Mouse (Mus musculus) midbrain, embryonic 15.5 days (tissue): ENCODE results near the gene Vps45. TPM values are rescaled to one million over a fixed set of nuclear protein-coding genes. Genes with fewer than 3 reads are reported as not detected.

Experiments used
- ATAC-seq: fragments of 200-750 bp; cut with Nextera tagmentation; replicated peaks from 2 replicates; pipeline ENCODE4 v1.8.0; 2017; ENCODE audit warnings: moderate TSS enrichment
- H3K27ac ChIP-seq: fragments of 300-500 bp; sonication (generic); 2 replicates; pipeline ENCODE4 v1.5.1; 2015; ENCODE audit warnings: mild to moderate bottlenecking, inconsistent platforms
- H3K27me3 ChIP-seq: fragments of 300-500 bp; sonication (generic); replicated peaks from 2 replicates; pipeline ENCODE4 v1.6.1; 2015; ENCODE audit warnings: inconsistent platforms
- H3K36me3 ChIP-seq: fragments of 300-500 bp; sonication (generic); replicated peaks from 2 replicates; pipeline ENCODE4 v1.6.1; 2015; ENCODE audit warnings: inconsistent platforms
- H3K4me1 ChIP-seq: fragments of 300-500 bp; sonication (generic); 2 replicates; pipeline ENCODE4 v1.6.1; 2015; ENCODE audit warnings: inconsistent platforms
- H3K4me2 ChIP-seq: fragments of 300-500 bp; sonication (generic); 2 replicates; pipeline ENCODE4 v1.6.1; 2015; ENCODE audit warnings: inconsistent platforms, mild to moderate bottlenecking, moderate library complexity
- H3K4me3 ChIP-seq: fragments of 300-500 bp; sonication (generic); 2 replicates; pipeline ENCODE4 v1.5.1; 2015; ENCODE audit warnings: mild to moderate bottlenecking, inconsistent platforms
- H3K9ac ChIP-seq: fragments of 300-500 bp; sonication (generic); 2 replicates; pipeline ENCODE4 v1.6.1; 2015; ENCODE audit warnings: mild to moderate bottlenecking, inconsistent platforms
- H3K9me3 ChIP-seq: fragments of 300-500 bp; sonication (generic); 2 replicates; pipeline ENCODE4 v1.6.1; 2016; ENCODE audit warnings: inconsistent platforms
- WGBS: fragments of 180-500 bp; shearing (Covaris S2); methylation state at CpG from one replicate; pipeline ENCODE4 v1.1.7; 2015; ENCODE audit warnings: mixed read lengths; 5-methylcytosine and 5-hydroxymethylcytosine counted together
- polyA plus RNA-seq: library from polyadenylated mRNA; unstranded; fragments of >200 nt; fragmentation: Nextera tagmentation; extraction: Ambion mirVana; gene quantifications from 2 replicates; pipeline ENCODE4 v1.2.1, GENCODE M21; 2015

Vps45 gene
- polyA plus RNA-seq, 1 experiment from 2014 or later: 65.6 TPM

GRCm38 (mm10) chr3:96001560-96001959, 56.7 kb downstream of the Vps45 start:
- Histone ChIP-seq H3K27me3 (no peaks in the 10 kb centered on the region), H3K9ac (no peak overlapping the region), H3K27ac (no peak overlapping the region), H3K4me3 (no peak overlapping the region), H3K36me3 (0 out of 2 replicates have a peak, but pooled peaks cover 3% of the 10 kb centered on the region), H3K4me1 (peaks cover 15% of the 10 kb centered on the region), H3K9me3 (no peaks in the 10 kb centered on the region), H3K4me2 (no peak overlapping the region)
- no peak for ATAC-seq
- 100% methylated on average over 1 of the region's 1 CpGs for WGBS

GRCm38 (mm10) chr3:96000921-96001501, 57.3 kb downstream of the Vps45 start:
- Histone ChIP-seq H3K27ac (no peak overlapping the region), H3K4me2 (no peak overlapping the region), H3K36me3 (0 out of 2 replicates have a peak, but pooled peaks cover 3% of the 10 kb centered on the region), H3K27me3 (no peaks in the 10 kb centered on the region), H3K4me3 (no peak overlapping the region), H3K4me1 (peaks cover 17% of the 10 kb centered on the region), H3K9ac (no peak overlapping the region), H3K9me3 (no peaks in the 10 kb centered on the region)
- ATAC-seq: no peak
- 73% methylated on average over 9 of the region's 9 CpGs for WGBS

- WGBS: 81% methylated on average over 14 of the region's 14 CpGs
- Histone ChIP-seq H3K9ac (no peak overlapping the region), H3K4me2 (no peak overlapping the region), H3K36me3 (0 out of 2 replicates have a peak, but pooled peaks cover 3% of the 10 kb centered on the region), H3K9me3 (no peaks in the 10 kb centered on the region), H3K4me3 (no peak overlapping the region), H3K27me3 (no peaks in the 10 kb centered on the region), H3K27ac (no peak overlapping the region), H3K4me1 (peaks cover 17% of the 10 kb centered on the region)
- no peak for ATAC-seq
Measured at GRCm38 (mm10) chr3:96000080-96000632, 58.1 kb downstream of the Vps45 start.

GRCm38 (mm10) chr3:95999308-96000079, 58.8 kb downstream of the Vps45 start:
- no peaks in the 10 kb centered on the region for H3K9me3 ChIP-seq
- ATAC-seq: no peak
- 0 out of 2 replicates have a peak, but pooled peaks cover 3% of the 10 kb centered on the region for H3K36me3 ChIP-seq
- no peak overlapping the region for H3K9ac ChIP-seq
- no peak overlapping the region for H3K4me3 ChIP-seq
- no peaks in the 10 kb centered on the region for H3K27me3 ChIP-seq
- H3K4me2 ChIP-seq: no peak overlapping the region
- no peak overlapping the region for H3K27ac ChIP-seq
- 90% methylated on average over 12 of the region's 12 CpGs for WGBS
- H3K4me1 ChIP-seq: peaks cover 17% of the 10 kb centered on the region

GRCm38 (mm10) chr3:95997203-95997721, 61.0 kb downstream of the Vps45 start:
- Histone ChIP-seq H3K9ac (peak overlapping the region; percentile 5), H3K27ac (0 out of 2 replicates have a peak overlapping the region, but pooled peaks have one; percentile 98), H3K4me3 (peak overlapping the region; percentile 76), H3K4me2 (peak overlapping the region; percentile 83), H3K27me3 (no peaks in the 10 kb centered on the region), H3K9me3 (no peaks in the 10 kb centered on the region), H3K36me3 (0 out of 2 replicates have a peak, but pooled peaks cover 3% of the 10 kb centered on the region), H3K4me1 (peaks cover 38% of the 10 kb centered on the region)
- WGBS: 24% methylated on average over 9 of the region's 9 CpGs
- no peak for ATAC-seq

- Histone ChIP-seq H3K4me3 (peak overlapping the region; percentile 76), H3K4me2 (peak overlapping the region; percentile 83), H3K27me3 (no peaks in the 10 kb centered on the region), H3K9me3 (no peaks in the 10 kb centered on the region), H3K4me1 (peaks cover 41% of the 10 kb centered on the region), H3K36me3 (0 out of 2 replicates have a peak, but pooled peaks cover 3% of the 10 kb centered on the region), H3K9ac (peak overlapping the region; percentile 96), H3K27ac (peak overlapping the region; percentile 98)
- WGBS: 5% methylated on average over 6 of the region's 6 CpGs
- ATAC-seq: no peak
Measured at GRCm38 (mm10) chr3:95996451-95997073, 61.7 kb downstream of the Vps45 start.

- Histone ChIP-seq H3K4me2 (peak within 1 kb of the TSS; percentile 83), H3K4me3 (peak within 1 kb of the TSS; percentile 76), H3K4me1 (peaks cover 41% of the 10 kb centered on the region), H3K36me3 (peaks cover 9% of the 10 kb centered on the region), H3K9ac (peak within 1 kb of the TSS; percentile 96), H3K27ac (peak within 1 kb of the TSS; percentile 98), H3K27me3 (no peaks in the 10 kb centered on the region), H3K9me3 (no peaks in the 10 kb centered on the region)
- WGBS: under 1% methylated on average over 78 of the region's 84 CpGs
- ATAC-seq: peak; percentile 71
Measured at GRCm38 (mm10) chr3:95995802-95996428, 62.4 kb downstream of the Vps45 start, which contains the start of gene Plekho1. Gene Plekho1, minus strand, starts transcription at chr3:95996001.

- Histone ChIP-seq H3K4me3 (peak overlapping the region; percentile 76), H3K27me3 (no peaks in the 10 kb centered on the region), H3K27ac (peak overlapping the region; percentile 98), H3K9me3 (no peaks in the 10 kb centered on the region), H3K36me3 (peaks cover 15% of the 10 kb centered on the region), H3K4me2 (peak overlapping the region; percentile 83), H3K9ac (peak overlapping the region; percentile 96), H3K4me1 (peaks cover 41% of the 10 kb centered on the region)
- under 1% methylated on average over 51 of the region's 51 CpGs for WGBS
- peak; percentile 72 for ATAC-seq
Measured at GRCm38 (mm10) chr3:95994975-95995801, 63.1 kb downstream of the Vps45 start.

GRCm38 (mm10) chr3:95994381-95994846, 63.9 kb downstream of the Vps45 start:
- WGBS: 3% methylated on average over 6 of the region's 6 CpGs

GRCm38 (mm10) chr3:95993881-95994280, 64.4 kb downstream of the Vps45 start:
- 21% methylated on average over 4 of the region's 4 CpGs for WGBS
- H3K4me2 ChIP-seq: peak overlapping the region; percentile 83
- peak overlapping the region; percentile 76 for H3K4me3 ChIP-seq
- H3K27ac ChIP-seq: peak overlapping the region; percentile 98
- no peak for ATAC-seq
- peak overlapping the region; percentile 96 for H3K9ac ChIP-seq
- H3K27me3 ChIP-seq: no peaks in the 10 kb centered on the region
- peaks cover 41% of the 10 kb centered on the region for H3K4me1 ChIP-seq
- peaks cover 25% of the 10 kb centered on the region for H3K36me3 ChIP-seq
- no peaks in the 10 kb centered on the region for H3K9me3 ChIP-seq

More at GRCm38 (mm10) chr3:95994381-95994846, 63.9 kb downstream of the Vps45 start:
- H3K4me2 ChIP-seq: peak overlapping the region; percentile 83
- H3K9ac ChIP-seq: peak overlapping the region; percentile 96
- peak overlapping the region; percentile 98 for H3K27ac ChIP-seq
- H3K4me1 ChIP-seq: peaks cover 41% of the 10 kb centered on the region
- peaks cover 20% of the 10 kb centered on the region for H3K36me3 ChIP-seq
- peak overlapping the region; percentile 76 for H3K4me3 ChIP-seq
- H3K27me3 ChIP-seq: no peaks in the 10 kb centered on the region
- no peak for ATAC-seq
- H3K9me3 ChIP-seq: no peaks in the 10 kb centered on the region
